Mouse (Mus musculus): ENCODE measurements at regions not wholly inside any gene's neighbourhood (a gene's known extent, or its start where the extent isn't known, plus 50 kb on each side); places are given as distances from the start of the nearest gene placed in this dataset.
A peak's percentile ranks its signal among the peaks of the same experiment; 100 is the strongest.

DNA sequence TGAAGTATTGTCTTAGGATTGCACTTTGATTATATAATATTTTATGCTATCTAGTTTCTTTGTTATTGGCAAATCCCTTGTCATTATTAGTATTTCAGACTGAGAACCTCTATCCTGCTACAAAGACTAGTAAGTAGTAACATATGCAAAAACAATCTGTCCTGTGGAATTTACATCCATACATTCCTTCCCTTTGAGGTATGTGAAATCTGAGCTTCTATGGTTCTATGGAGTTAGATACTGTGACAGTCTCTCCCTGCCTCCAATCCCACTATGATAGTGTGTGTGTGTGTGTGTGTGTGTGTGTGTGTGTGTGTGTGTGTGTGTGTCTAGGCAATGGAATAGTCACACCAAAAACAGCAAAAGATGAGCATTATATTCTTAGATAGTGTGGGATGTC is 659.6 kb upstream of the Marcks start:
- H3K4me3 ChIP-seq (ENCODE audit: control insufficient read depth in 1 of 2, insufficient read depth in 1 of 2, low read depth in 2 of 2, low read length in 2 of 2), result no peak overlapping the region
- H3K9ac ChIP-seq (ENCODE audit: control insufficient read depth, low read depth, low read length, poor library complexity, severe bottlenecking), result no peak overlapping the region
- no peaks in the 10 kb centered on the region for H3K79me2 ChIP-seq (ENCODE audit: control insufficient read depth, insufficient read depth, low read length, poor library complexity)
- H3K9me3 ChIP-seq (replicated peaks; ENCODE audit: insufficient read depth, low read length), result no peaks in the 10 kb centered on the region
- TF ChIP-seq POLR2AphosphoS5 (IDR thresholded peaks at IDR 0.05; ENCODE audit: borderline replicate concordance, low read depth, low read length), result no peak
- TF ChIP-seq NELFE (IDR thresholded peaks at IDR 0.05; ENCODE audit: low read depth, low read length), result no peak
- TF ChIP-seq ETS1 (IDR thresholded peaks at IDR 0.05; ENCODE audit: low read depth, low read length), result no peak
- no peak for TF ChIP-seq NRF1 (IDR thresholded peaks at IDR 0.05; ENCODE audit: insufficient read depth, low read depth, low read length, poor library complexity, severe bottlenecking)
- TF ChIP-seq POLR2A (IDR thresholded peaks at IDR 0.05; ENCODE audit: control insufficient read depth in 1 of 2, insufficient read depth in 1 of 2, low read depth in 1 of 2, low read length in 2 of 2, poor library complexity in 1 of 2), result no peak
- TF ChIP-seq SIN3A (IDR thresholded peaks at IDR 0.05; ENCODE audit: low read length), result no peak
- TF ChIP-seq ZKSCAN1 (IDR thresholded peaks at IDR 0.05; ENCODE audit: low read depth, low read length), result no peak
- no peak for TF ChIP-seq TCF12 (IDR thresholded peaks at IDR 0.05; ENCODE audit: low read depth, low read length)
- TF ChIP-seq POLR2AphosphoS2 (IDR thresholded peaks at IDR 0.05; ENCODE audit: low read length), result no peak
- no peaks in the 10 kb centered on the region for H3K27me3 ChIP-seq (ENCODE audit: control insufficient read depth in 1 of 2, insufficient read depth in 2 of 2, low read length in 2 of 2)
- H3K27ac ChIP-seq (ENCODE audit: control insufficient read depth, low read depth, low read length), result no peak overlapping the region
- H3K36me3 ChIP-seq (ENCODE audit: control insufficient read depth in 1 of 2, insufficient read depth in 2 of 2, low read length in 2 of 2), result no peaks in the 10 kb centered on the region
- no peaks in the 10 kb centered on the region for H3K4me1 ChIP-seq (ENCODE audit: control insufficient read depth in 1 of 2, insufficient read depth in 2 of 2, low read length in 2 of 2)
- no peak for DNase-seq (ENCODE audit: low read depth, low spot score)

DNA sequence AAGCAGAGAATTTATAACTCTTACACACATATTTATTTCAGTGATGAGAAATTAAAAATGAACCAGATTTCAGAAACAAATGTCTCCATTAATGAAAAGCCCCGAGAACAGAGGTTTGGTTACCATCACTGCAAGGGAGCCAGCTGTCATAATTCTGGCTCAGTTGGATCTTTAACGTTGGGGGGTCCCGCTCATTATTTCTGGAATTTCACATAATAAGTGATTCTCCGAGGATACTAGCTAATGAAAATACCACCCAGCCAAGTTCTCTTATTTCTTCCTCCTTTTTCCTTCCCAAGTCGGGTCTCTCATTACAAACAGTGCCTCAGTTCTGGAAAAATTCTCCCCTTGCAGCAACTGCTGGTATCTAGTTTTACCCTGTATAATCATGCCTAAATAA is 659.0 kb upstream of the Marcks start:
- no peaks in the 10 kb centered on the region for H3K27me3 ChIP-seq (ENCODE audit: control insufficient read depth in 1 of 2, insufficient read depth in 2 of 2, low read length in 2 of 2)
- H3K9ac ChIP-seq (ENCODE audit: control insufficient read depth, low read depth, low read length, poor library complexity, severe bottlenecking), result no peak overlapping the region
- H3K79me2 ChIP-seq (ENCODE audit: control insufficient read depth, insufficient read depth, low read length, poor library complexity), result no peaks in the 10 kb centered on the region
- H3K36me3 ChIP-seq (ENCODE audit: control insufficient read depth in 1 of 2, insufficient read depth in 2 of 2, low read length in 2 of 2), result no peaks in the 10 kb centered on the region
- TF ChIP-seq ZMIZ1 (IDR thresholded peaks at IDR 0.05; ENCODE audit: low read depth, low read length), result no peak
- H3K27ac ChIP-seq (ENCODE audit: control insufficient read depth, low read depth, low read length), result no peak overlapping the region
- no peaks in the 10 kb centered on the region for H3K9me3 ChIP-seq (replicated peaks; ENCODE audit: insufficient read depth, low read length)
- no peaks in the 10 kb centered on the region for H3K4me1 ChIP-seq (ENCODE audit: control insufficient read depth in 1 of 2, insufficient read depth in 2 of 2, low read length in 2 of 2)
- no peak overlapping the region for H3K4me3 ChIP-seq (ENCODE audit: control insufficient read depth in 1 of 2, insufficient read depth in 1 of 2, low read depth in 2 of 2, low read length in 2 of 2)
- no peak for DNase-seq (ENCODE audit: low read depth, low spot score)

DNA sequence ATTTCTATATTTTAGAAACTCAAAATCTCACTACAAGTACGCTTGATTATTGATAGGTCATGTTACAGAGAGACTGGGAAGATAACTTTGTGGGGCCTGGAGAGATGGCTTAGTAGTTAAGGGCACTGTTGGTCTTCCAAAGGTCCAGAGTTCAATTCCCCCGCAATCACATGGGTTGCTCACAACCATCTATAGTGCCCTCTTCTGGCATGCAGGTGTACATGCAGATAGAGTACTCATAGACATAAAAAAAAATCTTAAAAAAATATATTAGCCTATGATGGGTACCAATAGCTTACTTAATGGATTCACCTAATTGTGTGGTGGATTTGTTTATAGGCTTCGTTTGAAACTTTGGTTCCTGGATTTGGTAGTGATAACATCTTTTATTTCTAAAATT is 654.2 kb upstream of the Marcks start:
- no peak overlapping the region for H3K9ac ChIP-seq (ENCODE audit: control insufficient read depth, low read depth, low read length, poor library complexity, severe bottlenecking)
- H3K4me1 ChIP-seq (ENCODE audit: control insufficient read depth in 1 of 2, insufficient read depth in 2 of 2, low read length in 2 of 2), result no peaks in the 10 kb centered on the region
- H3K9me3 ChIP-seq (replicated peaks; ENCODE audit: insufficient read depth, low read length), result no peaks in the 10 kb centered on the region
- no peaks in the 10 kb centered on the region for H3K79me2 ChIP-seq (ENCODE audit: control insufficient read depth, insufficient read depth, low read length, poor library complexity)
- H3K4me3 ChIP-seq (ENCODE audit: control insufficient read depth in 1 of 2, insufficient read depth in 1 of 2, low read depth in 2 of 2, low read length in 2 of 2), result no peak overlapping the region
- H3K27me3 ChIP-seq (ENCODE audit: control insufficient read depth in 1 of 2, insufficient read depth in 2 of 2, low read length in 2 of 2), result no peaks in the 10 kb centered on the region
- DNase-seq (ENCODE audit: low read depth, low spot score), result peak; percentile 1
- no peak overlapping the region for H3K27ac ChIP-seq (ENCODE audit: control insufficient read depth, low read depth, low read length)
- no peaks in the 10 kb centered on the region for H3K36me3 ChIP-seq (ENCODE audit: control insufficient read depth in 1 of 2, insufficient read depth in 2 of 2, low read length in 2 of 2)
- peak; percentile 31 for TF ChIP-seq SMC3 (IDR thresholded peaks at IDR 0.05; ENCODE audit: low read depth, low read length)
- TF ChIP-seq CHD2 (IDR thresholded peaks at IDR 0.05; ENCODE audit: low read length), result no peak
- peak in 1 of 3 experiments; percentile 13; a peak in 2 of 6 replicates for TF ChIP-seq CTCF (IDR thresholded peaks at IDR 0.05 in 2 of 3, conservative IDR thresholded peaks at IDR 0.05 in 1 of 3; ENCODE audit: control insufficient read depth in 1 of 3, insufficient read depth in 1 of 3, low read depth in 2 of 3, low read length in 3 of 3, poor library complexity in 1 of 3, severe bottlenecking in 1 of 3)
